Mouse (Mus musculus) left cerebral cortex, adult 2 months (tissue): ENCODE measurements around the gene Supt3. TPM values are rescaled to one million over a fixed set of nuclear protein-coding genes. Genes with fewer than 3 reads are reported as not detected.

Experiments
- DNase-seq, 2 experiments: peaks; one replicate each; pipeline ENCODE4 v3.0.0; 2021 to 2022; ENCODE audit warnings: low spot score in 2 of 2, mixed read lengths in 1 of 2; ENCODE audit errors: extremely low spot score in 1 of 2
- H3K27ac ChIP-seq: fragments of 200-600 bp; 2 replicates; pipeline ENCODE4 v1.8.1; 2022
- H3K4me3 ChIP-seq: fragments of 200-600 bp; 2 replicates; pipeline ENCODE4 v1.8.1; 2022
- CTCF ChIP-seq: fragments of 200-600 bp; IDR thresholded peaks from 2 replicates; pipeline ENCODE4 v1.8.1; 2022; ENCODE audit warnings: antibody characterized with exemption, mild to moderate bottlenecking, moderate library complexity
- intact Hi-C: fragments of 180-260 bp; cut with DNase I; formaldehyde crosslinking; loops from one replicate; pipeline ENCODE4 v1.15.1; 2025
- total RNA-seq, 2 experiments: library from RNA; stranded (reverse); gene quantifications; 2 replicates each; pipeline ENCODE4 v1.2.3; 2021

Gene Supt3
- total RNA-seq, 2 experiments from 2014 or later = 11.0 to 14.3 TPM

GRCm38 (mm10) chr17:44831201-44831600 lies 54.2 kb downstream of the Supt3 start:
- Histone ChIP-seq H3K4me3 (no peak overlapping the region), H3K27ac (no peak overlapping the region)
- DNase-seq = no peak
- no peak for TF ChIP-seq CTCF
- intact Hi-C loops = no loop called here

DNA sequence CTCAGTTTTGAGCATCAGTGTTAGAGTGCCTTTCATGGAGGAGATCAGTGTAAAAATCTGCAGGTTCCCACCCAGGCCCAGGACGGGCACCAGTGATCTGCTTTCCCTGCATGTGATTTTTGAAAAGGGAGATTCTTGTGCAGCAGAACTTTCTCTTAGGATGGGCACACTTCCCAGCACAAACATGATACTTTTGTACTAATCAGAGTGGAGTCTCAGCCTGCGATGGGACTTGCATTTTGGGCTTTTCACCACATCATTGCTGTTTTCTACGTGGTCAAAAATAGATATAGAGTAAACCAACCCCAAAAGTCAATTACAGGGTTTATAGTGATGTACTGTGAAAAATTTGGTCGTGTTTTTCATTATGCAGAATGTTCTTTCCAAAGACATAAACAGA lies 65.2 kb downstream of the Supt3 start:
- DNase-seq = no peak
- Histone ChIP-seq H3K4me3 (no peak overlapping the region), H3K27ac (no peak overlapping the region)
- intact Hi-C loops = no loop called here
- no peak for TF ChIP-seq CTCF

- no peak overlapping the region for H3K27ac ChIP-seq
- no peak overlapping the region for H3K4me3 ChIP-seq
- DNase-seq = no peak
- no peak for TF ChIP-seq CTCF
- intact Hi-C loops = no loop called here
Observed at GRCm38 (mm10) chr17:44863165-44863564, 86.2 kb downstream of the Supt3 start.

DNA sequence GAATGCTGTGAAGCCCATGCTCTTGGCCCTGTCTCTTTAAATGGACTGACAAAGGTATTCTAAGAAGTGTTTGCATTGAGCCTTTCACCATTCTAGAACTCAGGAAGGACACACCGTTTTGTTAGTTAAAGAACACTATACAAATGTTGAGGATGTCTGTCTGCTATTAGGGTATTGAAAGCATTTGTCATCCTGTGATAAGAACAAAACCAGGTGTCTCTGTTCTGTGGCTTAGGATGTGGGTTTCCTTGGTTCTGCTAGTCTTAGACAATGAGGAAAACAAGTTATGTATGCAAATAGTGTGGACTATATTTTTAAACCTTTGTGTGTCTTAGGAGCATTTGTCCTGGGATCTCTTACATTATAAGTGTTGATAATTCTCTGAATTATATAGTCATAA lies 116.6 kb downstream of the Supt3 start:
- DNase-seq = no peak
- H3K4me3 ChIP-seq = no peak overlapping the region
- intact Hi-C loops = no loop called here
- H3K27ac ChIP-seq = no peak overlapping the region
- TF ChIP-seq CTCF = no peak

GRCm38 (mm10) chr17:44943536-44944090 lies 166.7 kb downstream of the Supt3 start:
- no peak for TF ChIP-seq CTCF
- no peak for DNase-seq
- no peak overlapping the region for H3K27ac ChIP-seq
- intact Hi-C loops = loop anchor here (10.0 kb wide), 2 partner anchors 489 to 679 kb away; no protein-coding TSS in a partner anchor
- no peak overlapping the region for H3K4me3 ChIP-seq

- DNase-seq = no peak
- TF ChIP-seq CTCF = no peak
- H3K27ac ChIP-seq = no peak overlapping the region
- no peak overlapping the region for H3K4me3 ChIP-seq
- intact Hi-C loops = loop anchor here (10.0 kb wide), 2 partner anchors 491 to 681 kb away; no protein-coding TSS in a partner anchor
Observed at GRCm38 (mm10) chr17:44945333-44945732, 168.4 kb downstream of the Supt3 start.

DNA sequence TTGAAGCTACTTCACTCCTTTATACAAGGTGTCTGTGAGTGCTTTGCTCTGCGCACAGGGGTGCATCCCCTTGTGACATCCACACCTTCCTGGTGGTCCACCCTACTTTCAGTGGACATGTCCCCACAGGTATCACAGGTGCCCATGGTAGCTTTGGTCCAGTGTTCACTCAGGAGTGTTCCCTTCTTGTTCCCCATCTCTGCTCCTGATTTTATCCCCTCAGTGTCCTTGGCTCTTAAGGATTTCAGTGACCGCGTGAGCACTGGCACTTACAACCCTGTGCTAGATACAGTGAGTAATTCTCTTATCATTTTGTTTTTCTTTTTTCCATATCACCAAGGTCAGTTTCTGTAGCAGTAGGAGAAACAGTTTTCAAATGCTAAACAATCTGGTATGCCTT lies 171.4 kb downstream of the Supt3 start:
- DNase-seq = no peak
- no peak overlapping the region for H3K27ac ChIP-seq
- no peak for TF ChIP-seq CTCF
- intact Hi-C loops = loop anchor here (10.0 kb wide), 2 partner anchors 494 to 684 kb away; no protein-coding TSS in a partner anchor
- H3K4me3 ChIP-seq = no peak overlapping the region

DNA sequence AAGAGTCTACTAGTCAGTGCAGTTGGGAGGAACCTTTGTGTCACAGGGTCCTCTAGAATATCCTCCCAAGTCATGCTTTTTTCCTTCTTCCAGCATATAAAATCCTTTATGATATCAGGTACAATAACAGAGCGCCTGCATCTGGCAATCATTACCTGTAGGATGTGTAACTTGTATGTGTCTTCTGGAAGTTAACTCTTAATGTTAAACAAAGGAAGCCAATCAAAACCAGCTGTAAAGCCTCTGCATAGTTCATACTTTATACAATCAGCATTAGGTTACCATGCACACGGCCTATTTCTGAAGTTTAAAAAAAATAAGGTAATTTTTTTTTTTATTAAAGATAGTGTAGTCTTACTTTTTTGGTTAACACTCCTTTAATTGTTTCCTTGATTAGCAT lies 179.7 kb downstream of the Supt3 start:
- intact Hi-C loops = no loop called here
- no peak overlapping the region for H3K27ac ChIP-seq
- no peak for TF ChIP-seq CTCF
- H3K4me3 ChIP-seq = no peak overlapping the region
- no peak for DNase-seq

GRCm38 (mm10) chr17:44963051-44963798 lies 186.3 kb downstream of the Supt3 start:
- TF ChIP-seq CTCF = no peak
- intact Hi-C loops = no loop called here
- H3K27ac ChIP-seq = no peak overlapping the region
- H3K4me3 ChIP-seq = no peak overlapping the region
- no peak for DNase-seq

DNA sequence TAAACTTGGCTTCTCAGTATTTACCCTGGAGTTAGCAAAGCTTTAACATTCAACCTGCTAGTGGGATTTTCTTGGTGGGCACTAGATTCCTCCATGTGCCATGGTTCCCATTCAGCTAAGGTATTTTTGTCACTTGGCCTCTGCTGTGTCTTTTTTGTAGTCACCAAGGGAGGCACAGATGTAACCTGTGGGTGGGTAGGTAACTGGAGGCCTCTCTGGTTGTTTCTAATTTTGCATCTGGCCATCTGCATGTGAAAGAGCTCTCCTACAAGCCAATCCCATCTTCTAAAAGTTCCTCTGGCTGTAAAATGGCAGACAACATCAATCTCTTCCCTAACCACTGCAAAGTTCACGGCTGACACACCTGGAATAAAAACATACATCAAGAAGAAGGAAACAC lies 190.2 kb downstream of the Supt3 start:
- DNase-seq = no peak
- Histone ChIP-seq H3K27ac (no peak overlapping the region; the same call in 1 of the 2 replicates), H3K4me3 (no peak overlapping the region)
- intact Hi-C loops = no loop called here
- no peak for TF ChIP-seq CTCF

- intact Hi-C loops = no loop called here
- no peak for TF ChIP-seq CTCF
- Histone ChIP-seq H3K4me3 (no peak overlapping the region), H3K27ac (0 out of 2 replicates have a peak overlapping the region, but pooled peaks have one; percentile 8)
- no peak for DNase-seq
Observed at GRCm38 (mm10) chr17:44970255-44970654, 193.3 kb downstream of the Supt3 start.

- TF ChIP-seq CTCF = no peak
- Histone ChIP-seq H3K27ac (no peak overlapping the region), H3K4me3 (no peak overlapping the region)
- intact Hi-C loops = no loop called here
- DNase-seq = no peak
Observed at GRCm38 (mm10) chr17:44973489-44973888, 196.5 kb downstream of the Supt3 start.

DNA sequence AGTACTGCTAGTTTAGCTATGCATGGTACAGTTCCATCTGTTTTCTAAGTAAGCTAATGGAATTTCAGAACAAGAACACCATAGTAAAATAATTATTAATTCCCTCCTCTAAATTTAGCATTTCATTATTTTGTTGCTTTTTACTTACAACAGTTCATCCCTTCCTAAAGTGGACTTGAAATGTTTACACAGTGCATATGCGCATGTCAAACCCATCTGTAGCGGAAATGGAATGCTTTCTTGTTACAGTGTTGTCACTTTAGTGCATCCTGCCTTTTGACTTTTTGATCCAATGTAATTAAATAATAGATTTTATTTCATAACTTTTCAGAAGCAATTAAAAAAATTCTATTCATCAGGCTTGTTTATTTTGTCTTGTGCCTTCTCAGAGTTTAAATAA lies 200.7 kb downstream of the Supt3 start:
- no peak for TF ChIP-seq CTCF
- DNase-seq = no peak
- no peak overlapping the region for H3K4me3 ChIP-seq
- intact Hi-C loops = no loop called here
- H3K27ac ChIP-seq = no peak overlapping the region
